Mouse (Mus musculus): ENCODE results near the gene Zc3h12b.

- peak; percentile 42 for TF ChIP-seq CTCF (IDR thresholded peaks at IDR 0.05; ENCODE audit: low read depth, low read length)
- no peak for TF ChIP-seq POLR2A (IDR thresholded peaks at IDR 0.05; ENCODE audit: extremely low read depth, insufficient read depth, low read length)
These were observed 256.5 kb downstream of the Zc3h12b start for GRCm38 (mm10) chrX:95967847-95968593.

All from liver, adult 2 months (tissue).